Mouse (Mus musculus): ENCODE results near the gene Sult3a2.

DNA sequence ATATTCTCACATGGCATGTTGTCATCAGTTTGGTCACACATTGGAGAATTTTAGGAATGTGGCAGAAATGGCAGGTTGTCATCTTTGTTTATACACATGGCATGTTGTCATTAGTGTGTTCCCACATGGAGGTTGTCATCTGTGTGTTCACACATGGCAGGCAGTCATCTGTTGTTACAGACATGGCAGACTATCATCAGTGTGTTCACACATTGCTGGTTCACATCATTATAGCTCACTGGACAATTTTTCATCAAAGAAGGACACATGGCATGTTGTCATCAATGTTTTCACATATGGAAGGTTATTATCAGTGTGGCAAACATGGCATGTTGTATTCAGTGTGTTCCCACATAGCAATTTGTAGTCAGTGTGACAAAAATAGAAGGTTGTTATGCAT, 53.3 kb downstream of the Sult3a2 start:
- TF ChIP-seq CTCF (IDR thresholded peaks at IDR 0.05; ENCODE audit: low read depth, low read length) (no peak), POLR2A (IDR thresholded peaks at IDR 0.05; ENCODE audit: extremely low read depth, insufficient read depth, low read length) (no peak)

Measured in liver, adult 2 months (tissue).